Mouse (Mus musculus) embryonic fibroblast, embryonic 13.5 days (primary cell): ENCODE measurements around the gene Dagla. TPM values are rescaled to one million over a fixed set of nuclear protein-coding genes. Genes with fewer than 3 reads are reported as not detected.

Experiments used
- H3K27ac ChIP-seq: 2 replicates; pipeline ENCODE4 v1.5.1; 2012; ENCODE audit warnings: low read length, control low read depth, inconsistent platforms; ENCODE audit not compliant: insufficient read depth
- H3K4me1 ChIP-seq: 2 replicates; pipeline ENCODE4 v1.6.1; 2011; ENCODE audit warnings: low read length; ENCODE audit not compliant: control insufficient read depth, insufficient read depth
- H3K4me3 ChIP-seq: 2 replicates; pipeline ENCODE4 v1.5.1; 2011; ENCODE audit warnings: mild to moderate bottlenecking, control low read depth, low read length; ENCODE audit not compliant: insufficient read depth
- CTCF ChIP-seq: IDR thresholded peaks from 2 replicates; pipeline ENCODE4 v1.5.1; 2011; ENCODE audit warnings: mild to moderate bottlenecking, control low read depth, low read length, moderate library complexity, borderline replicate concordance; ENCODE audit not compliant: insufficient read depth
- POLR2A ChIP-seq: IDR thresholded peaks from 2 replicates; pipeline ENCODE4 v1.6.1; 2011; ENCODE audit warnings: low read depth, mild to moderate bottlenecking, control low read depth, low read length, moderate library complexity
- polyA plus RNA-seq: library from polyadenylated mRNA; stranded (reverse); fragments of >200 nt; gene quantifications from 2 replicates; pipeline ENCODE4 v1.2.4, GENCODE M21; 2011; ENCODE audit warnings: low read depth; ENCODE audit not compliant: missing spikeins, insufficient read length

Dagla gene
- polyA plus RNA-seq, 1 experiment: 5.8 TPM

- no peak overlapping the region for H3K4me3 ChIP-seq
- no peak overlapping the region for H3K27ac ChIP-seq
- TF ChIP-seq POLR2A (no peak), CTCF (no peak)
- no peaks in the 10 kb centered on the region for H3K4me1 ChIP-seq
Measured at GRCm38 (mm10) chr19:10334467-10334866, 29.8 kb upstream of the Dagla start.

GRCm38 (mm10) chr19:10333545-10334252 is 29.0 kb upstream of the Dagla start:
- no peak overlapping the region for H3K4me3 ChIP-seq
- TF ChIP-seq CTCF (peak; percentile 45; the same call in 1 of the 2 replicates), POLR2A (no peak)
- H3K27ac ChIP-seq: no peak overlapping the region
- no peaks in the 10 kb centered on the region for H3K4me1 ChIP-seq

GRCm38 (mm10) chr19:10331706-10332105 is 27.0 kb upstream of the Dagla start:
- TF ChIP-seq POLR2A (no peak), CTCF (no peak)

GRCm38 (mm10) chr19:10329033-10329432 is 24.4 kb upstream of the Dagla start:
- Histone ChIP-seq H3K4me1 (no peaks in the 10 kb centered on the region), H3K4me3 (no peak overlapping the region), H3K27ac (no peak overlapping the region)
- no peak for TF ChIP-seq POLR2A
- TF ChIP-seq CTCF: no peak

More at GRCm38 (mm10) chr19:10331706-10332105, 27.0 kb upstream of the Dagla start:
- H3K4me3 ChIP-seq: no peak overlapping the region
- H3K27ac ChIP-seq: no peak overlapping the region
- no peaks in the 10 kb centered on the region for H3K4me1 ChIP-seq

GRCm38 (mm10) chr19:10326609-10327008 is 21.9 kb upstream of the Dagla start:
- Histone ChIP-seq H3K4me3 (no peak overlapping the region), H3K4me1 (no peaks in the 10 kb centered on the region; the same call in 1 of the 2 replicates), H3K27ac (no peak overlapping the region)
- TF ChIP-seq CTCF (no peak), POLR2A (no peak)

- no peak for TF ChIP-seq POLR2A
- TF ChIP-seq CTCF: no peak
- Histone ChIP-seq H3K4me1 (no peaks in the 10 kb centered on the region; the same call in 1 of the 2 replicates), H3K4me3 (no peak overlapping the region), H3K27ac (no peak overlapping the region)
Measured at GRCm38 (mm10) chr19:10323860-10324259, 19.2 kb upstream of the Dagla start.

- TF ChIP-seq CTCF: no peak
- H3K4me3 ChIP-seq: no peak overlapping the region
- no peak overlapping the region for H3K27ac ChIP-seq
- H3K4me1 ChIP-seq: no peaks in the 10 kb centered on the region; the same call in 1 of the 2 replicates
Measured at GRCm38 (mm10) chr19:10323362-10323837, 18.7 kb upstream of the Dagla start.

- H3K4me3 ChIP-seq: no peak overlapping the region
- no peak for TF ChIP-seq POLR2A
- no peak overlapping the region for H3K27ac ChIP-seq
- no peaks in the 10 kb centered on the region for H3K4me1 ChIP-seq
Measured at GRCm38 (mm10) chr19:10317795-10318194, 13.1 kb upstream of the Dagla start.

- Histone ChIP-seq H3K4me3 (no peak overlapping the region), H3K27ac (no peak overlapping the region), H3K4me1 (no peaks in the 10 kb centered on the region)
- no peak for TF ChIP-seq POLR2A
- no peak for TF ChIP-seq CTCF
Measured at GRCm38 (mm10) chr19:10317358-10317757, 12.7 kb upstream of the Dagla start.

GRCm38 (mm10) chr19:10316956-10317355 is 12.3 kb upstream of the Dagla start:
- Histone ChIP-seq H3K4me1 (no peaks in the 10 kb centered on the region), H3K4me3 (no peak overlapping the region), H3K27ac (no peak overlapping the region)
- no peak for TF ChIP-seq POLR2A
- TF ChIP-seq CTCF: no peak

- TF ChIP-seq CTCF (no peak), POLR2A (no peak)
- no peak overlapping the region for H3K4me3 ChIP-seq
- peaks cover 9% of the 10 kb centered on the region for H3K4me1 ChIP-seq
- H3K27ac ChIP-seq: no peak overlapping the region
Measured at GRCm38 (mm10) chr19:10312072-10312471, 7.4 kb upstream of the Dagla start.
